Mouse (Mus musculus): ENCODE measurements around the gene Serpinb1c. TPM values are rescaled to one million over a fixed set of nuclear protein-coding genes. Genes with fewer than 3 reads are reported as not detected.
A peak's percentile ranks its signal among the peaks of the same experiment; 100 is the strongest.
"Not testable (repeated sequence)": the region's sequence is repeated elsewhere in the genome, so short reads cannot be mapped to it uniquely, and the experiment has no call there.

Serpinb1c gene
- polyA plus RNA-seq, 1 experiment from 2014 or later: not detected

DNA sequence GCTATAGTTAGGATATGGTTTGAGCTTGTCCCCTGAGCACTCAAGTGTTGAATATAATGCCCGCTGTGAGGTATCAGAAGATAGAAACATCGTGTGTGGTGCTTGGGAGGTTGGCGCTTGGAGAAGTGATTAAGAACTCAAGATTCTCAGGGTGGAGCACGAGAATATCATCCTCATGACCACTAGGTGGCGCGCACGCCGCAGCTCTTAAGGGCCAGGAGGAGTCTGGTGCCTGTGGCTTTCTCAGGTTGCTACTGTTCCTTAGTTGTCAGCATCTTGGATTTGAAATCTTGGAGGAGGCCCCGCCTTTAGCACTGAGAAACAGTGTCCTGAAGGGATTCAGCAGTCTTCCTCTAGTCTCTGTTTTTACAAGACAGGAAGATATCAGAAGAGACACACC lies 31.5 kb downstream of the Serpinb1c start:
- DNase-seq (ENCODE audit: low spot score): peak; percentile 67

DNA sequence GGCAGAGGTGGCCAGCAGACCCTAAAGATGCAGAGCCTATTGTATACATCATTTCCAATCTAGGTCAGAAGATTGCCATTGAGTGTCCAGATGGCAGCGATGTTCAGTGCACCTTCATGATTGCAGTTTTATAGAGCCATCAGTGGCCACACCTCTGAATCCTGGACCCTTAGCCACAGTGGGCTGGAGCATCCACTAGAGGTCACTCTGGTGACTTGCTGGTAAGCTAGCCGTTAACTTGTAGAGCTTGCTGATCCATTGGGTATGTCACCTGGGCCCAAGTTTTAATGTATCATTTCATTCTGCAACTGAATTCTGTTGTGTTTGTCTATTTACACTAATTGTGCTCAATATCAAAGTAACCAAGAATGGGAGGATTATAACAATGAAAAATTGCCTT lies 32.4 kb downstream of the Serpinb1c start:
- no peak for DNase-seq (ENCODE audit: low spot score)

DNA sequence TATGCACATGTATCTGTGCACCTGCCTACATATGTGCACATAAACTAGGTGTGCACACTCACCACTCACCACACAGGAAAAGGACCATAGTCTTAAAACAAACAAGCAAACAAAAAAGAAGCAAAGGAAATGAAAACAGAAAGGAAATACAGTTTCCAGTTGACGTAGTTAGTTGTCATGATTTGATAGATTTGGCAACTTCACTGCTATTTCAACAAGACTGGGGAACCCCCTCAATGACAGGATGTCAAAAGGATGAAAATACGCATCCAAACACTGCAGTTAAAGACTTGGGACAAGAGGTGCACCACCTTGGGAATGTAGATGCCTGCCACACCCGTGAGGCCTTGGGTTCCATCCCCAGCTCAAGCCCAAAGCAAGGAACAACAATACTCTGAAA lies 33.5 kb downstream of the Serpinb1c start:
- DNase-seq (ENCODE audit: low spot score): not testable (repeated sequence)

DNA sequence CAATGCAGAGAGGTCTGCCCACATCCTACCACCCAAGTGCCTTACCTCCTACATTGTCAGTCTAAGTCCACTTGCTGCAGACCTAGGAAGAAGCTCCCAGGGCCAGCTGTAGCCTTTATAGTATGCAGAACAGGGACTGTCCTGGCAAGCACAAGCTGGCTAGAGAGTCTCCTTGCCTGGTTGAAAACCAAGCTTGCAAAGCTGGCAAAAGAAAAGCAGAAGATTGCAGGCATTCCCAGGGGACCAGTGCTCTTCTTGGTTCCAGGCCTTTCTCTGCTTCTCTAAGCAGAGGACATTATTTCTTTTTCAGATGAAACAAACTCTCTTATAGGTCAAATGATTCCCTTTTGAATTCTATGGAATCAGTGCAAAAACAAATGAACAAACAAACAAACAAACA lies 34.6 kb downstream of the Serpinb1c start:
- no peak for DNase-seq (ENCODE audit: low spot score)

DNA sequence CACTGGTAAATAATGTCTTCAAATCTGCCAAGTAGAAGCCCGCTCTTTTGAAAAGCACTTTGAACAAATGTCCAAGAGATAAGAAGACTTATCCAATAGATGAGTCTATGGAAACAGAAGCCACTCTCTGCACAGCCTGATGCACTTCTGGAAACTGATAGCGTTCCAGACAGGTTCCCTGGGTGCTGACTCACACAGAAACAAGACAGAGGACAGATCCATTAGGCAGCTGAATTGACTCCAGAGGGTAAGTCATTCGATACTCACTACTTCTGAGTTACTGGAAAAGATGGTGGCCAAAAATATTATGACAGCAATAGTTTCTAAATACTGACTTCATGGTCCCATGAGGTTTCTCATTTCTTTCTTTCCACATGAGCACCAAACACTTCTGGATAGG lies 37.2 kb downstream of the Serpinb1c start:
- no peak for DNase-seq (ENCODE audit: low spot score)

DNA sequence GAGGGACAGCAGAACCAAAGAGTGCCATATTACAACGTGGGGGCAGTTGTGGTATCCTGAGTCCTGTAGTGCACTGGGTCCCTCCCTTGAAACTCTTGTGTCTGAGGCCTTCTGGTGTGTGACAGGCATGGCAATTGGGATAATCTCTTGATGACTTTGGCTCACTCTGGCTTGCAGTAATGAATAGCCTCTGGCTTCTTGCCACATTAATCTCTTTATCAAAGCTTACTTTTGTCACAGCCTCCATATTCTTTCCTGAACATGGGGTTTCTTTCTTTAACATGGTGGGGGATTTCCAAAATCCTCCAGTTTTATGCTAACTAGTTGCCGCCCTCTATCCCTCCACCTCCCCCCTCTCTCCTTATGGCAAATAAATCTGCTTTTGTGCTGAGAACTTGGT lies 44.9 kb downstream of the Serpinb1c start:
- no peak for DNase-seq (ENCODE audit: low spot score)

DNA sequence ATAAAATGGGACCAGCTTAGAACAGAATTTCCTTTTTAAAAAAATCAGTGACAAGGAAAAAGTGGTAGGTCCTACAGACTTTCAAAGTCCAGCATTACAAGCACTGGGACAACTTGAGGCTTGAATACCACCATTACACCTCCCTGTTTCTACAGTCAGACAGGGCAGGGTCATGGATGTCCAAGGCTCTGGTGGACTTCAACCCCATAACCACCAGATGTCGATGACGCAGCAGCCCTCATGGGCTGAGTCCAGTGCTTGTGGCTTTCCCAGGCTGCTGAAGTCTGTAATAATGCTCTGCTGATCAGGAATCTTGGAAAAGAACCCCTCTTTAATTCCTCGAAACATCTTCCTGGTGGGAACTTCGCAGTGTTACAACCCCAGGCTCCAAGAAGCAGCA lies 45.5 kb downstream of the Serpinb1c start:
- DNase-seq (ENCODE audit: low spot score): no peak

DNA sequence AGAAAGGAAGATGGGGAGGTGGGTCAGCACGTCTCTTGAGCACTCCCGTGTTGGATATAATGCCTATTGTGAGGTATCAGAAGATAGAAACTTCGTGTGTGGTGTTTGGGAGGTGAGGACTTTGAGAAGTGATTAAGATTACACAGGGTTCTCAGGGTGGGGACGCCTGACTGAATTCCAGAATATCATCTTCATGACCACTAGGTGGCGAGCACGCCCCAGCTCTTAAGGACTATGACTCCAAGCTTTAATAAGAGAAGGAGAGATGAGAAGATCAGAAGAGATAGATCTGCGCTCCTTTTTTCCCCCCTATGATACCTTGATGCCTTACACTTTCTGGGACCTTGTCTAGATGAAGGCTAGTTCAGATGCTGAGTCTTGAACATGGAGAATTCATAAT lies 46.0 kb downstream of the Serpinb1c start:
- DNase-seq (ENCODE audit: low spot score): peak; percentile 59

DNA sequence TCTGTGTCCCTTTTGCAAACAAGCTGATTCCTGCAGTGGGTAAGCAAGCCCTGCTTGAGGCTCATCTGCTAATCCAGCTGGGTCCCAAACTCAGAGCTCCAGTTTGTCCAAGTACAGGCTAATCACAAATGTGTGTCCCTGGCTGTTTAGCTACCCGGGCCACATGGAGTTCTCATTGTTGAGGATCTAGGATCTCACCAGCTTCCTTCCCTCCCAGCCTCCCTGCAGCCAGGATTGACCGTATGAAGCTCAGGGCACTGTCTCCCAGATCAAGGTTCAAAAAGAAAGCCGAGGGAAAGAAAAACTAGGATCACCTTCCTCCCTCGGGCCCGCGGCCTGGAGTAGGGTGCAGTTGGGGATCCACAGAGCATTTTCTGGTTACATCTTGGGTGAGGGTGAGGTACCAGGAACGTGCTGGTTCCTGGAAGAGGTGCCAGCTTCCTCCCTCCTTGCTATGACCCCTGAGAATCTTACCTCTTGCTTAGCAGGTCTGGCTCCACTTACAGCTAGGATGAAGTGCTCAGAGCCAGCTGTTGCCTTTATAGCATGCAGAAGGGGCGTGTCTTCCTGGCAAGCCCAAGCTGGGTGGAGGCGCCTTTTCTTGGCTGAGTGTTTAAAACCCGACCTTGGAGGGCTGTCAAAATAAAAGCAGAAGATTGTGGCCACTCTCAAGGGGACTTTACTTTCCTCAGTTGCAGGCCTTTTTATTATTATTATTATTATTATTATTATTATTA lies 47.2 kb downstream of the Serpinb1c start, which contains the start of gene Serpinb1a:
Gene Serpinb1a, minus strand, starts transcription at position 518 of the 737 bp plus-strand sequence.
- DNase-seq (ENCODE audit: low spot score): no peak

DNA sequence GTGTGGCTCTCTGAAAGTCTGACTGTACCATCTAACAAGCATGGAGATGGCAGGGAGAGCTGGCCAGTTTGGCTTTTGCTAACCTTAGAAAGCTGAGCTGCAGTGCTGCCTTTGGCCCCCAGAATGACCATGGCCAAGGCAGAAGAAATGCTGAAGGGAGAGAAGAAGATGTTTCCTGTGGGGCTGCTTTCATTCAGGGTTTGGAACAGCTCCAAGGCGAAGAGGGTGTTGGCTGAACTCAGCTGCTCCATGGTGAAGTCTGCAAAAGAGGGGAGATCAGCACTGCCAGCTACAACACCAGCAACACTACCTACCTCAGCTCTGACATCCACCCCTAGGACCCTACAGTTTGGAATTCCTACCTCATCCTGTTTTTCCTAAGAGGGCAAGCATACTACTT lies 47.9 kb downstream of the Serpinb1c start:
- DNase-seq (ENCODE audit: low spot score): no peak

DNA sequence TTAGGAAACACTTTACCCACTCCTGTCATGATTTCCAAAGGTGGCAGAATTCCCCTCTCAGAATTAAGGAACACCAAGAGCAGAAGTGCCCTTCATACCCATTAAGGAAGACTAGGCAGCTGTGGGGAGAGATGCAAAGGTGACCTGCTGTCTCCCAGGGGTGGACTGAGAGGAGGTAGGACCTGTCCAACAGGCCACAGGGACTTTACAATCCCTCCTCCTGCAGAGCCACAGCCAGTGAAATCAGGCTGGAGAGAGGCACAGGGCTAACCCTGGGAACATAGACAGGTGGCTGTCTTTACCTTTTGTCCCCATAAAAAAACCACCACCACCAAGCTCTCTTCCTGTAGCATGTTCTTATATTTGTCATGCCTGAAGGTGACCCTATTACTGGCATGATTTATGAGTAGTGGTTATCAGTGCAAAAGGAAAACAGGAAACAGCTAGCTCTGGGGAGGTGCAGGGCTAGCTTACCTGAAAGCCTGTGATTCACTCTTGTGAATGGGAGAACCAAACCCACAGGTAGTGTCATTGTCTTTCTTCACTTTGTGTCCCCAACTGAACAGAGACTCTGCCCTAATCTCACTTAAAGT lies 48.4 kb downstream of the Serpinb1c start:
- no peak for DNase-seq (ENCODE audit: low spot score)

DNA sequence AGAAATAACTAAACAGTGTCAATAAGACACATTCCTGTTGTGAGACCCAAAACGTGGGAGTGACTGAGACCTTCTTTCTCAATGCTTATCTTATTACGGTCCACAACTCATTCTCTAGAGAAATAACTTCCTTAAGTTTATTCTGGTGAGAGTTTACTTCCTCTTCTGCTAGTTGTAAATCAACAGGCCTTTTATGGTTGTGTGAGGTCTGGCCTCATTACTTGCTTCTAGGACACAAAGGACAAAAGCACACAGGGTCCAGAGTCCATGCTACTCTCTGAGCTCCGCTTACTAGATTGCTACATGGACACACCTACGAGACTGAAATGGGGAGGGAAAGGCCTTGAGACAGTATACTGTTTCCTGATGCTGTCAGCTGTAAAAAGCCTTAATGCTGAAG lies 48.9 kb downstream of the Serpinb1c start:
- no peak for DNase-seq (ENCODE audit: low spot score)

DNA sequence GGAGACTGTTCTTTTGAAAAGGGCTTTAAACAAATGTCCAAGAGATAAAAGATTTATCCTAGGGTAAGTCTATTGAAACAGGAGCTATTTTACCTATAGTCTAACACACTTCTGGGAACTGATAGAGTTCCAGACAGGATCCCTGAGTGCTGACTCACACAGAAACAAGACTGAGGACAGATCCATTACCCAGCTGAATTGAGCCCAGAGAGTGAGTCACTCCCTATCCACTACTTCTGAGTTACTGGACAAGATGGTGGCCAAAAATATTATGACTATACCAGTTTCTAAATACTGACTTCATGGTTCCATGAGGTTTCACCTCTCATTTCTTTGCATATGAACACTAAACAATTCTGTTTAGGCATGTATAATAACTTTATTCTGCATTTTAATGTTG lies 51.8 kb downstream of the Serpinb1c start:
- no peak for DNase-seq (ENCODE audit: low spot score)

DNA sequence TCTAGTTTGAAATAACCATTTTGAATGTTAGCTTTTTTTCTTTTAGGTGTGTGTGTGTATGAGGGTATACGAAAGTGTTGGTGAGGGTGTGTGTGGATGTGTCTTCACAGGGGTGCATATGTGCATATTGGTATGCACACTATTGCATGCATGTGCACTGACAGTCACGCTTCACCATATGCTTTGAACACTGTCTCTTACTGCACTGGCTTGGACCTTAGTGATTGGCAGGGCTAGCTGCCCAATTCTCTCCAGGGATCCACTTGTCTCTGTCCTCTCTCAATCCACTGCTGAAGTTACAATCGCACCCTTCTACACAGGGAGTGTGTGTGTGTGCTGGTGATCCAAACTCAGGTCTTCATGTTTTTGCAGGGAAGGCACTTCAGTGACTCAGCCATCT lies 56.7 kb downstream of the Serpinb1c start:
- no peak for DNase-seq (ENCODE audit: low spot score)

DNA sequence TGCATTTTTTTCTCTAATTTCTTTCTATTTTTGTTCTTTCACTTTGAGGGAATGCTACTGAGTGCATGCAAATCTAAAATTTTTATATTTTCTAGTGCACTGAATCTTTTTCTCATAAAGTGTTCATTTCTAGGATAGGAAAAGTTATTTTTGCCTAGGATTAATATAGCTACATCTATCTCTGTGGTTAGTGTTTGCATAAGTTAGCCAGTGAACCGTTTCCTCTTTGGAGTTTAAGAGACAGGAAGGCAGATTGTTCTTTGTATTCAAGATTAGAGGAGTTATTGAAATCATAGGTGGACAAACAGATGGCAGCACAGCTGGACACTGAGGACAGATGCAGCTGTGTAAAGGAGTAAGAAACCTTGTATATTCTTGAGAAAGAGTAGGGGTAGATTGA lies 58.7 kb downstream of the Serpinb1c start:
- DNase-seq (ENCODE audit: low spot score): no peak

DNA sequence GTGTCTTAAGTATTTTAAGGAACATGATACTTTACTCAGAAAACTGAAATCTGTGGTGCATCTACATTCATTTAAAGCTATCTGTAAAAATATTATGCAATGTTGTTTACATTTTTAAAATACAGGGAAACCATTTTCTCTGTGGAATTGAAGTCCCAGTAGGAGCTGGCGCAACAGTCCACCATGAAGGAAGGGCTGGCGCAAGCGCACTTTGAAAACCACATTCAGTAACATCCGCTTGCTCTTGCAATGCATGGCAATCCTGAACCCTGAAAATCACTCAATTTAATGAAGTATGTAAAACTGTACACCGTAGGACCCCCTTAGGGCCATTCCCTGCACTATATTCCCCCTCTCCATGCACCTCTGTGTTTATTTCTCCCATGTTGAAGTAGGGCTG lies 63.5 kb downstream of the Serpinb1c start:
- no peak for DNase-seq (ENCODE audit: low spot score)

DNA sequence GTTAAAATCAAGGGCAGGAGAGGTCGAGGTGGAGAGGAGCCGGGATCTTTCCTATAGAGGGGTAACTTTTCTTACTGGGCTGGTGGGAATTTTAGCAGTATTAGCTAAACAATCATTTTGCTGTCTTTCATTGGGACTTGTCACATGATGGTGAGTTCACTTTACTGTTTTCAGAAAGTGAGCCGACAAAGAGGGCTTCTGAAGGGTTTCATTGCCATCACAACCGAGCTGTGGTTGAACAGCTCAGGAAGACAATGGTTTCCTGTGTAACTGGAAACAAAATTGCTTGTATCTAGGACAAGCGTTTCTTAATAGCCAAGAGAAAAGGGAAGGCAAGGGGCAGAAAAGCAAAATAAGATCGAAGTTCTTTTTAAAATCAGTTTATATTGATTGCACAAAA lies 64.8 kb downstream of the Serpinb1c start:
- peak; percentile 58 for DNase-seq (ENCODE audit: low spot score)

DNA sequence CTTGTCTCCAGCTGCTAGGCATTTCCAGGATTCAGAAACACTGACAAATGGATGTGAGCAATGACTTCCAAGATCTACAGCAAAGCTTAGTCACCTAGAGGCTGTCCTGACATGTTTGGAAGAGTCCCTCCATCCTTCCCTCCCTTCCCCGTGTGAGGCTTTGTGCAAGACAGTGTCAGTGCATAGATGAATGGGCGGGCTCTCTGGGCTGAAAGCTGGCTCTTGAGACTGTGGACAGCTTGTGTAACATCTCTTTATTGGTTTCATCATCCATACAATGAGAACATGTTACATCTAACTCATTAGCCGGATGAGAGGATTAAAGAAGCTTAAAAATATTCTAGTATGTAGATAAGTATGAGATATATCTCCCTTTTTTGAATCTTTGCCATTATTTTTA lies 65.2 kb downstream of the Serpinb1c start:
- no peak for DNase-seq (ENCODE audit: low spot score)

DNA sequence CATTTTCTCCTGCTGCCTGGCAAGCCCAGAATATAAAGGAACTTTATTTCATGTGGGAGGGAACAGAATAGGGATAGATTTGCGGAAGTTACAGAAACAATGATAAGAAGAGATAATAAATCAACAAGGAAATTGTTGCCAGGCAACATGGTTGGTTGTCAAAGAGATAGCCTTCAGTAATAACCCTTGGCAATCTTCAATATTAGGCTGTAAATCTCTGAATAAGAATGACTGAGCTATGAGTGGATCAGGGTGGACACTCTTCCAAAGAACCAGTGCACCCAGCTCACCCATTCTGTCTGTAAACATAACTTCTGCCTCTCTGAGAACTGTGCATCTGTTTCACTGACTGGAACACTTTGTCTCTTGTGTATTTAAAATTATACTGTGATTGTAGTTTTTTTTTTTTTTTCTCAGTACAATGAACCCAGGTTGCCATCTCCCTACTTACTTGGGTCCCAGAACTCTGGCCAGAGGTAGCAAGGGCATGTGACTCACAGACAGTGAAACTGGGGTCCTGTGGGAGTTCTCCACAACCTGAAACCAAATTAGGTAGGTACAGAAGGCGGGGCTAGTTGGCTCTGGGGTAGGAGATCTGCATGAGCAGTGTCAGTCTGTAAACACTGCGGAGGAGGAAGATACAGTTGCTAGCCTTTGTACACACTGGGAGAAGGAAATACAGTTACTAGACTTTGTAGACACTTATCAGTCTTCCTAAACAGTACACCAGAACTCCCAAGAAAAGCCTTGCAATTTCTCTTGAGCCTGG lies 66.3 kb downstream of the Serpinb1c start:
- no peak for DNase-seq (ENCODE audit: low spot score)
